In genomic region chrX:20548011-20548879, GRCm38 (mm10) we compare ENCODE assay signal across 8 mouse cellular contexts. TPM values are rescaled to one million over a fixed set of nuclear protein-coding genes. Genes with fewer than 3 reads are reported as not detected.
DNase-seq lines count a peak whose midpoint lies in the region; ATAC-seq and TF ChIP-seq lines count a peak whose summit lies in the region.

No protein-coding gene starts in this region.

- no peak overlapping the region for H3K27ac ChIP-seq in heart, embryonic 11.5 days (ENCODE audit: low read depth, low read length)
- H3K27ac ChIP-seq in kidney, embryonic 15.5 days: peak overlapping the region; percentile 67
- peak overlapping the region; percentile 81 for H3K27ac ChIP-seq in liver, postnatal 0 days (ENCODE audit: low read depth)
- no peak overlapping the region for H3K27ac ChIP-seq in olfactory bulb, adult 2 months (ENCODE audit: insufficient read depth, low read depth, low read length)

- no peak for TF ChIP-seq POLR2A in olfactory bulb, adult 2 months (IDR thresholded peaks at IDR 0.05; ENCODE audit: insufficient read depth, low read depth, low read length)

- TF ChIP-seq EP300 in liver, postnatal 0 days (IDR thresholded peaks at IDR 0.05; ENCODE audit: low read depth): no peak

- H3K4me3 ChIP-seq in heart, embryonic 11.5 days (ENCODE audit: low read depth, low read length): peak overlapping the region; percentile 38
- H3K4me3 ChIP-seq in kidney, embryonic 15.5 days (replicated peaks): peak overlapping the region; percentile 39
- H3K4me3 ChIP-seq in liver, postnatal 0 days (ENCODE audit: low read depth, low read length): peak overlapping the region; percentile 36
- peak overlapping the region; percentile 30 for H3K4me3 ChIP-seq in olfactory bulb, adult 2 months (ENCODE audit: insufficient read depth, low read depth, low read length)

- intact Hi-C loops in gastrocnemius, postnatal 14 days (cut with DNase I; ENCODE audit: low total_unique reads): no loop called here

- H3K36me3 ChIP-seq in heart, embryonic 11.5 days (ENCODE audit: control insufficient read depth, insufficient read depth, low read length): no peaks in the 10 kb centered on the region
- H3K36me3 ChIP-seq in kidney, embryonic 15.5 days: no peaks in the 10 kb centered on the region
- H3K36me3 ChIP-seq in liver, postnatal 0 days (replicated peaks; ENCODE audit: insufficient read depth, low read length): no peaks in the 10 kb centered on the region

- H3K4me2 ChIP-seq in heart, embryonic 11.5 days: peak overlapping the region; percentile 64
- peak overlapping the region; percentile 58 for H3K4me2 ChIP-seq in kidney, embryonic 15.5 days
- H3K4me2 ChIP-seq in liver, postnatal 0 days (ENCODE audit: low read depth, low read length): peak overlapping the region; percentile 58

- no peaks in the 10 kb centered on the region for H3K4me1 ChIP-seq in heart, embryonic 11.5 days (ENCODE audit: control insufficient read depth, insufficient read depth, low read length)
- H3K4me1 ChIP-seq in kidney, embryonic 15.5 days: no peaks in the 10 kb centered on the region
- no peaks in the 10 kb centered on the region for H3K4me1 ChIP-seq in liver, postnatal 0 days (ENCODE audit: insufficient read depth)
- 0 out of 2 replicates have a peak, but pooled peaks cover 3% of the 10 kb centered on the region for H3K4me1 ChIP-seq in olfactory bulb, adult 2 months (ENCODE audit: control insufficient read depth, insufficient read depth, low read length)

- WGBS in heart, embryonic 11.5 days (ENCODE audit: insufficient replicate concordance): 15% methylated on average over 24 of the region's 24 CpGs
- 21% methylated on average over 24 of the region's 24 CpGs for WGBS in kidney, embryonic 15.5 days
- 23% methylated on average over 24 of the region's 24 CpGs for WGBS in liver, postnatal 0 days (ENCODE audit: insufficient replicate concordance)
- 21% methylated on average over 24 of the region's 24 CpGs for WGBS in olfactory bulb, adult 2 months

- H3K9me3 ChIP-seq in heart, embryonic 11.5 days (replicated peaks; ENCODE audit: control insufficient read depth, low read length): no peaks in the 10 kb centered on the region
- H3K9me3 ChIP-seq in kidney, embryonic 15.5 days (replicated peaks): no peaks in the 10 kb centered on the region
- no peaks in the 10 kb centered on the region for H3K9me3 ChIP-seq in liver, postnatal 0 days (ENCODE audit: low read length)

- H3K9ac ChIP-seq in heart, embryonic 11.5 days (ENCODE audit: low read depth, low read length): peak overlapping the region; percentile 70
- no peak overlapping the region; the same call in 1 of the 2 replicates for H3K9ac ChIP-seq in kidney, embryonic 15.5 days
- H3K9ac ChIP-seq in liver, postnatal 0 days (replicated peaks): no peak overlapping the region; the same call in 1 of the 2 replicates

- ATAC-seq in heart, embryonic 11.5 days (replicated peaks; ENCODE audit: insufficient number of reproducible peaks, low FRiP score, low TSS enrichment): no peak
- ATAC-seq in kidney, embryonic 15.5 days (replicated peaks; ENCODE audit: low FRiP score): peak; percentile 66
- ATAC-seq in liver, postnatal 0 days: peak; percentile 82

- no peaks in the 10 kb centered on the region for H3K27me3 ChIP-seq in heart, embryonic 11.5 days (ENCODE audit: control insufficient read depth, insufficient read depth, low read length)
- no peaks in the 10 kb centered on the region for H3K27me3 ChIP-seq in kidney, embryonic 15.5 days
- no peaks in the 10 kb centered on the region for H3K27me3 ChIP-seq in liver, postnatal 0 days (ENCODE audit: insufficient read depth, low read length)

- peak; percentile 7 for DNase-seq in gastrocnemius, postnatal 14 days
- DNase-seq in gastrocnemius, adult 18-20 months (ENCODE audit: low spot score): no peak
- peak; percentile 14 for DNase-seq in cerebellum, adult 9-10 months
- DNase-seq in liver, postnatal 0 days: peak; percentile 21
- no peak for DNase-seq in urinary bladder, postnatal 14 days (ENCODE audit: low spot score)

- no peak for TF ChIP-seq CTCF in liver, postnatal 0 days (IDR thresholded peaks at IDR 0.05; ENCODE audit: low read depth)
- no peak for TF ChIP-seq CTCF in olfactory bulb, adult 2 months (IDR thresholded peaks at IDR 0.05; ENCODE audit: insufficient read depth, low read depth, low read length)

RNA-seq across cellular contexts. Expression of gene Rgn, which starts 1.3 kb away (rescaled TPM):
- total RNA-seq in gastrocnemius, postnatal 14 days (2021): not detected
- total RNA-seq in gastrocnemius, adult 18-20 months (2021): under 1 TPM in 1 of 2 experiments, not detected in 1; 0.31 TPM
- polyA plus RNA-seq in heart, embryonic 11.5 days (2014; fragmentation: Nextera tagmentation; extraction: Ambion mirVana): 0.86 and 0.89 TPM in 2 replicates
- 8.3 and 9.7 TPM in 2 replicates for polyA plus RNA-seq in kidney, embryonic 15.5 days (2015; fragmentation: Nextera tagmentation; extraction: Ambion mirVana)
- 328 and 357 TPM in 2 replicates for polyA plus RNA-seq in liver, postnatal 0 days (2015; fragmentation: Nextera tagmentation; extraction: Ambion mirVana)
- not detected in 2 replicates for polyA plus RNA-seq in olfactory bulb, adult 2 months (2012; ENCODE audit: insufficient read depth, insufficient read length, low replicate concordance, missing spikeins)

Comparison
In these comparisons a context has a peak if more than half of its experiments do, and no peak if none do; other contexts are left out.
1. DNase-seq: peak in gastrocnemius, postnatal 14 days (single experiment), cerebellum, adult 9-10 months (single experiment) and liver, postnatal 0 days (single experiment); none in gastrocnemius, adult 18-20 months (single experiment) and urinary bladder, postnatal 14 days (single experiment).
2. H3K27ac ChIP-seq: peak in kidney, embryonic 15.5 days (single experiment) and liver, postnatal 0 days (single experiment); none in heart, embryonic 11.5 days (single experiment) and olfactory bulb, adult 2 months (single experiment).
3. RNA of gene Rgn, which starts 1.3 kb away (polyA plus RNA-seq): 328 to 357 TPM in liver, postnatal 0 days; 8.3 to 9.7 TPM in kidney, embryonic 15.5 days, 0.86 to 0.89 TPM in heart, embryonic 11.5 days and not detected in olfactory bulb, adult 2 months; every median in the first group is over 10 times any median in the second.
4. Peak in every context shown above with its lines, with median percentiles within 50 percentile points of each other: H3K4me2 ChIP-seq and H3K4me3 ChIP-seq.